Mouse (Mus musculus) layer of hippocampus, postnatal 36 days (tissue): ENCODE measurements at regions not wholly inside any gene's neighbourhood (a gene's known extent, or its start where the extent isn't known, plus 50 kb on each side); places are given as distances from the start of the nearest gene placed in this dataset.

Source experiments
- DNase-seq, 2 experiments: peaks; one replicate each; pipeline ENCODE4 v3.0.0; 2022

DNA sequence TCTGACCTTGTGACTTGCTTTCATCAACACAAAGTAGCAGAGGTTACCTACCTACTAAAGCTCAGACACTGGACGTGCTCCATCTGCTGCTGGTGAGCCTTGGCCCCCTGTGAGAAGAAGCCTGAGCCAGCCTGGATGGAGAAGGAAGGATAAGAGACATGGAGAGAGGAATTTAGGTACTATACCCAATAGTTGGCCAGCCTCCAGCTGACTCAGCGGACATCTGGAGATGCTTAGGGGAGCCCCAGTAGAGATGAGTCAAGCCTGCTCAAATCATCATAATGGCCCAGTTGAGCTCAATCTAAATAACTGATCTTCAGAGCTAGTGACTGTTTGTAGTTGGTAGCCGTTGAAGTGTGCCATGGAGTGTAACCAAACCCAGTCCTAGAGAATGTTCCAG is 53.7 kb upstream of the Ripply2 start:
- DNase-seq = peak; percentile 20 to 23

DNA sequence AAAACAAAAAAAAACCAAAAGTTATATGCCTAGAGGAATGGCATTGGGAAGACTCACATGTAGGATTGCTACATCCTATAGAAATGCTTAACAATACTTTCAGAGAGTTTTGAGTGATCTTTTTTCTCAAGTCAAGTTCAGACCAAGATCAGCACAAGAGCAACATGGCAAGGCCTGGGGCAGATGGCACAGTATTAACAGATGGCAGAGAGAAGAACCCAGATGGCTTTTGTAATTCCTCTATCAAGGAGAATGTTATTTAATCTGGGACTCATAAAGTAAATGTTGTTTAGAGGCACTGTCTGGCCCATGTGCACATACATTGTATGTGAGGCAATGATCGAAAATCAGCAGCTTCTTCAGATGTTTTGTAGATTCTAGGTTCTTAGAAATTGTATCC is 58.3 kb upstream of the Ripply2 start:
- no peak for DNase-seq

DNA sequence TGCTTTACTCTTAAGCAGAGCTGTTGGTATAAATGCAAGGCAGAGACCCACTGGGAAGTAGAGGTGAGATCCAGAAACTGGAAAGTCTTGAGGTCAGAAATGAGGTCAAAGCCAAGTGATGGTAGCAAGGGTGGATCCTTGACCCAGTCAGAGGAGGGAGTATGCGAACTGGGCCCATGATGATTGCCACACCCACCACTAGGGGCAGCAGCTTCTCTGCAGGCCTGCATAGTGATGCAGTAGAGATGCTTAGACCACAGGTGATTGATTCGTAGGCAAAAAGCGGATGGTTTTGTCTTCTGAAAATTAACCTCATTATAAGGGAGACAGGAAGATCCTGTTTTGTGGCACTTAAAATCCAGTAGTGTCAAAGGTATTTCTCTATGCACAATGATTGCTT is 59.6 kb upstream of the Ripply2 start:
- no peak for DNase-seq

GRCm38 (mm10) chr9:86951958-86952509 is 63.3 kb upstream of the Ripply2 start:
- DNase-seq = no peak

DNA sequence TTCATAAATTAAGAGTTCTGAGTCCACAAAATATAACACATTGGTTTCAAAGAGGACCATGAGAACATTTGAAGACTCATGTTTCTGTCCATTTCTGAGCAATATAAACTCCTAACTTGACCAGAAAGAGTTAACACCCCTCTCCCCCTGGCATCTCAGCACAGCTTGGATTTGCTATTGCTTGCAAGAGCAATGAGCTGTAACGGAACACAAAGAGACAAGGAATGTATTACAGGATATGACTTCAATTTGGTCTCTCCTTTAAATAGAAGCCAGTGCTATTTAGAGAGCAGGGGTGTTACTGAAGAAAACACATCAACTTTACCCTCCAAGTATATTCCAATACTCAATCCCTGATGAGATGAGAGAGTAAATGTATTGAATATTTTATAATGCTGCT is 65.5 kb upstream of the Ripply2 start:
- DNase-seq = no peak

- DNase-seq = no peak
These were observed 50.7 kb upstream of the Snap91 start for GRCm38 (mm10) chr9:86931196-86931595.
